Mouse (Mus musculus) v-Abl transformed pro-B cells (cell line): ENCODE results near the gene Amph.
"Not testable (repeated sequence)": the region's sequence is repeated elsewhere in the genome, so short reads cannot be mapped to it uniquely, and the experiment has no call there.

ENCODE experiments used
- in situ Hi-C, 2 experiments: fragments of 400-800 bp; cut with MboI; formaldehyde crosslinking; loops; one replicate each; pipeline ENCODE4 v1.15.1; 2025; ENCODE audit not compliant: unreplicated experiment in 2 of 2

Gene Amph

DNA sequence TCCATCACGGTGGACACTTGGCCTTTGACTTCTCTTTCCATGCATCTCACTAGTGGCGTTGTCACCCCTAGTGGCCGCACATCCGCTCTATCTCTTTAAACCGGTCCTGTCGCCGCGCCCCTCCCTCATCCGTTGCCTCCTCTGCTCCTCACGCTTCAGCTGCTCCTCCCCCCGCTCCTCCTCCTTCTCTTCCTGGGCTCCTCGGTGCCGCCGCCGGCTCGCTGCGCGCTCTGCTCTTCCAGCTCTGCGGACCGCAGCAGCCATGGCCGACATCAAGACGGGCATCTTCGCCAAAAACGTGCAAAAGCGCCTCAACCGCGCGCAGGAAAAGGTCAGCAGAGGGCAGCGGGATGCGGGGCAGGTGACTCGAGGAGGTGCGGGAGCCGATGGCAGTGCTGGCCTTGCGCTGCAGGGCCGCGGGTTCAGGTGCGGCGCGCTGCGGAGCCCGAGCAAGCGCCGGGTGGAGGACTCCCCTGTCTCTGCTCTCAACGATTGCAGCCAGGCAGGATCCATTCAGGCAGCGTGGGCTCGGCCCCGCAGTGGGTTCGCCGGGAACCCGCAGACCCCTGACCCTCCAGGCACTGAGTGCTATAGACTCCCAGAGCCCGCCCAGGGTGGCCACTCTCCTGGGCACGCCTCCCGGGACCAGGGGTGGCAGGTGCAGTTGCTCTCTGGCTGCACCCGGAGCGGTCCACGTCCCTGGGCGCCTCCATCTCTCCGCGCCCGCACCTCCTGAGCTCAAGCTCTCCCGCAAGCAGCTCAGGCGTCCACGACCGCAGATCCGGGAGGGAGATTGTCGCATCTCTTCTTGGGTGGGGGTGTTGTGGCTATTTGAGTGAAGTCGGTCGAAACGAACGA lies at the start of gene Amph:
TSS of gene Amph (plus strand) at position 35 of the 858 bp plus-strand sequence.
- in situ Hi-C loops: no loop called here

DNA sequence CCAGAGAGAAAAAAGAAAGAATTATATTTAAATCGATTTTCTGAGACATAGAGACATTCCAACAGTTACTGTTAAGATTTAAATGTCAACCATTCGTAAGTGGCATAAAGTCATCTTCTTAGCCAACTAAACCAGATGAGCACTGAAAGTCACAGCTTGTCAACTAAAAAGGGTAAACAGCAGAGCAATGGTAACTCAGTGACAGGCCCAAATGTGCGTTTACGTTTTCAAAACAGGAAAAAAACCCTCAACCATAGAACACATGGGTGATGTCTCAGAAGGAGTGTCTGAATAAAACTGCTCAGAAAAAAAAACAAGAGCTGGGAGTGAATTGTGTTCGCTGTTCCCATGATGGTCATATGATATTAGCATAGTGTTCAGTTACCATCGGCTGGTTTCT lies 44.4 kb upstream of the Amph start:
- in situ Hi-C loops: no loop called here

DNA sequence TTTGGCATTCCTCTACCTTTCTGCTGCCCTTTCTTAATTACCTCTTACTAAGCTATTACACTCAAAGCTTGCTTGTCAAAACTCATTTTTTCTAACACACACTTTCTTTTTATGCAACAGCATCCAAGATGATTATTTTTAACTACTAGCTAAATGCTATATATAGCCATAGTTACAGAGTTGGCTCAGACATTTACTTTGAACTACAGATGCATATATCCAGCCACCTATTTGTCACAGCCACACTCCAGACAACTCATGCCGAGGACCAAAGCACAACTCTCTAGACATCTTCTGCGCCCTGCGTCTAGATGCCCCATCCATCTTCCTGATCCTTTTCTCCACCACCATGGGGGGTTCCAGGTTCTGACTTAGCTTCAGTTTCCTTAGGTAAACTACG lies 33.2 kb upstream of the Amph start:
- in situ Hi-C loops: no loop called here

DNA sequence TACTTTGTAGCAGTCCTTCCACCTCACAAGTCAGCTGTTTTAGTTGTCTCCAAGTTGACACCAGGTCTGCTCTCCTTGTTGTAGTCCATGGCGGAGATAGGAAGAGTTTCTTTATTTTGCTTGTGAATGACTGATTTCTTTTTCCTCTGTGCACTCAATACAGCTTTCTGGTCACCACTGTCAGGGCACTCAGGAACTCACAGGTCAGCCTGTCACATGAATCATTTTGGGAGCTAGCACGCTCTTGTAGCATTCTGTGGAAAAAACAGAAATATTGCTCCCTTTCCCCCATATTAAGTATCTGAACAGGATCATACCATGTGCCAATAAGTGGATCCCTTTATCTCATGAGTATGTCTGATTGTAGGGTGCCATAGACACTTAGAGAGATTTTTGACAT lies 14.8 kb upstream of the Amph start:
- in situ Hi-C loops: not testable (repeated sequence)

DNA sequence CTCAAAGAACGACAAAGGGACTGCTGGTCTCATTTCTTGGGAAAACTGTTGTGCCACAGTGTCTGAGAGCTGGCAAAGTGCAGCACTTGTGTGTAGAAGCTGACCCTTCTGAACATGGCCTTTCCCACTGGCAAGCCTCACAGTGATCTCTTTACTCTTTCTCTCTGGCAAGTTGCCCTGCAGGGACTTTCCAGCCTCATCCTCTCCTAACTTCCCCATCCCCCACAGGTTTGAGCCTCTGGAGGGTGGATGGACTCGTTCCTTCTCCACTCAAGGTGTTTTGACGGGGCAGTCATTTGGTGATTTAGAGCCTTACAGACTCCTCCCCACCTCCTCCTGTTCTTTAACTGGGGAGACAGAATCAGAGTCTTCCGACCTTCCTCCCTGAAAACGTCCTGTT lies 319 bp upstream of the Amph start:
- in situ Hi-C loops: no loop called here

DNA sequence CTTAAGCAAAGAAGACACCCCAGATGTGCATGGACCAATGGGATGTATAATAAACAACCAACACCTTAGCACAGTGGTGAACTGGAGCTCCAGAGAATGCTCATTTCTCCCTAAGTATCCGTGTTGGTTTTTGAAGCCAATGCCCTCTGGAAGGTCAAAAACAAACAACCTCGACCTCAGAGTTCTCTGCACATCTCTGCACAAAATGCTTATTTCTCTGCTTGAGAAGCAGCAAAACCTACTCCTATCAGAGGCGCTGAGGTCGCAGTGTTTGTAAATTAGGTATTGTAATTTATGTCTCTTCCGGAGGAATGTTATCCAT lies 985 bp downstream of the Amph start:
- in situ Hi-C loops: no loop called here

DNA sequence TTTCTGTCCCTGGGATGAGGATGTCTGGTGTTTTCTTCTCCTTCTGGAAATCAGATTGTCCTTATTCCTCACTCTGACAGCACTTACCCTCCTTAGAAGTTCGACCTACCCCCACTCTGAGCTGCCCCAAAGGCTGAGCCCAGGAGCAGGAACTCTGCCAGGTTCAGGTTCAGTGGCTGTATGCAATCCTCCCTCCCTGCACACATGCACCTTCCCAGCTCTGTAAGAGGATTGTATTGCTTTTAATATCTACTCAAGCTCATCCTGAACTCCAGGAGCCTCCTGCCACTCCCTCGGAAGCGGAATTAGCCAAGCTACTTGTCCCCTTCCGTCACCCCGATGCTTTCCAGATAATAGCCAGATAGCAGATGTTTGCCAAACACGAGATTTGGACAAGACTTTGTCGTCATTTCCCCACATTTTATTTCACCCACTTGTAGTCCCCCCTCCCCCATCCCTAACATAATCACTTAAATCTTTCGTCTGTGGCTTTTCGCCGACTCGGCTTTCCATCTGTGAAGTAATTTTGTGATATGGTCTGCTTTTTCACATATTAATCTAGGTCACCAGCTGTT lies 1.7 kb downstream of the Amph start:
- in situ Hi-C loops: no loop called here

DNA sequence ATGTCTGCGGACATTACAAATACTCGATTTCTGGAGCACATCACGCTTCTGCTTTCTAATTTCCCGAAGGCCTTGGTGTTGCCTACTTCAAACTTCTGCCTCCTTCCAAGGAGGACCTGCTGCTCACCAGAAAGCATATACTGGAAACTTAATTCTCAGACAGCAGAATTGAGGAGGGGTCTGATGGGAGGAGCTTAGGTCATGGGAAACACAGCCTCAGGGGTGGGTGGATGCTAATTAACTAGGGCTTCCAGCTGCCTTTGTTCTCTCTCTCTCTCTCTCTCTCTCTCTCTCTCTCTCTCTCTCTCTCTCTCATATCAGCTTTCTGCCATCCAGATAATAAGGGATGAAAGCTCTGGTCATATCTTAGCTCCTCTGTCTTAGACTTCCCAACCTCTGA lies 5.6 kb downstream of the Amph start:
- in situ Hi-C loops: no loop called here

DNA sequence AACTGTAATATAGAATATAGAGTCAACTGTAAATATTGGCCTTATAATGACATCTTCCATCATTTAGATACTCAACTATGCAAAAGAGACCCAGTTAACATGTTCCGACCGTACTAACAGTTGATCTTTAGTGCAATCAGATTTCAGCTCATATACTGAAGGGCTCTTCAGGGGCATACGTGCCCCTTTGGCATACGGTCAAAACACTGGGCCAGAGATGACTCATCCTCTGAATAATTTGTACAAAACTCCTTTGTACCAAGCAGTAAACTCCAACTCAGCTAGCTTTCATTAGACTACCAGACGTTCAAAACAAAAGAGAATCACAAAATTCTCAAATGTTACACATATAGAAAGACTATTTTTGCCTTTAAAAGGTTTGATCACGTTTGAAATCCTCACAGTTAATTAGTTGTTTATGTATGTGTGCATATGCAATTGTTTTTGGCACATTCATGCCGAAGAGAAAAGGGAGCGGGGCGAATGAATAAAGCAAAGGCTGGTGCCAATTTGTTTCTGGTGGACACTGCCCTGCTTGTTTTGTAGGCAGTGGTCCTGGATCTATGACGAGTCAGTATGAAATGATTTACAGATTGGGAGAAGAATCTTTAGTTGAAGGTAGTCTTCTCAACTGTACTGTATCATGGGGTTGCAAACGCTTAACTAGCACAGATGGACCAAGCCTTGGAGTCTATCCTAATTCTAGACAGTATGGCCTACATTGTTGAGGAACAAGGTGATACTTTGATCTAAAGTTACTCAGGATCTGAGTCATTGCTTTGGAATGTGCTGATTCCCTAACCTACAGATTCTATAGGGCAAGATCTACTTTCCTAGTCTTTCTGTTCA lies 8.3 kb downstream of the Amph start:
- in situ Hi-C loops: no loop called here

DNA sequence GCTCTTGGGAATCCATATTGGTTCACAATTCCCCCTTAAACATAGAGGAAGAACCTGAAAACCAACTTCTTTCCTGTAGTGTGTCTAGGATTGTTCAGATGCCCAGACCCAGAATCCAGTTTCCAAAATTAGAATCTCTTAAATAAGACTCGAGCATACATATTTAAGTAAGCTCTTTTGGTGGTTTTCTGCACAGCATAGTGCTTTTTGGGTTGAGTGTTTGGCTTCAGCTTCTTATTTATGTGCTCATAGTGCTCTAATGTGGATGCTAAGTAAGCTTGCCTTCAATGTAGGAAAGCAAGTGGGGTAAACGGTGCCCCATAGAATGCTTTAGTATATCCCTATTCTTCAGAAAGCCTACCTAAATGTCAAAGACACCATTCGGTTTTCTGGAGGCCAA lies 9.0 kb downstream of the Amph start:
- in situ Hi-C loops: no loop called here

DNA sequence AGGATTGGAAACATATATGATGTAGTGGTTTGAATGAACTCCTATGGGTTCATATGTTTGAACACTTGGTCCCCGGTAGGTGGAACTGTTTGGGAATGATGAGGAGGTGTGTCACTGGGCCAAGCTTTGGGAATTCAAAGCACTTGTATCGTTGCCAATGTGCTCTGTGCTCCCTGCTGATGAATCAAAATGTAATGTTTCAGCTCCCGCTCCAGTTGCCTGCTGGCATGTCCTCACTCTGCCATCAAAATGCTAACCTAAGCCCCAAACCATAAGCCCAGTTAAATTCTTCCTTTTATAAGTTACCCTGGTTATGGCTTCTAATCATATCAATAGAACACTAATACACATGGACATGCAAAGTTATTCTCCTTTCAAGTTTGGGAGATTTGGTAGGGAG lies 24.6 kb downstream of the Amph start:
- in situ Hi-C loops: no loop called here

DNA sequence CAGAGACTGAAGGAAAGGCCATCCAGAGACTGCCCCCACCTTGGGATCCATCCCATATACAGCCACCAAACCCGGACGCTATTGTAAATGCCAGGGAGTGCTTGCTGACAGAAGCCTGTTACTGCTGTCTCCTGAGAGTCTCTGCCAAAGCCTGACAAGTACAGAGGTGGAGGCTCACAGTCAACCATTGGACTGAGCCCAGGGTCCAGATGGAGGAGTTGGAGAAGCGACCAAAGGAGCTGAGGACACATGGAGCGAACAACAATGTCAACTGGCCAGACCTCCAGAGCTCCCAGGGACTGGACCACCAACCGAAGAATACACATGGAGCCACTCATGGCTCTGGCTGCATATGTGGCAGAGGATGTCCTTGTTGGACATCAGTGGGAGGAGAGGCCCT lies 26.3 kb downstream of the Amph start:
- in situ Hi-C loops: no loop called here

DNA sequence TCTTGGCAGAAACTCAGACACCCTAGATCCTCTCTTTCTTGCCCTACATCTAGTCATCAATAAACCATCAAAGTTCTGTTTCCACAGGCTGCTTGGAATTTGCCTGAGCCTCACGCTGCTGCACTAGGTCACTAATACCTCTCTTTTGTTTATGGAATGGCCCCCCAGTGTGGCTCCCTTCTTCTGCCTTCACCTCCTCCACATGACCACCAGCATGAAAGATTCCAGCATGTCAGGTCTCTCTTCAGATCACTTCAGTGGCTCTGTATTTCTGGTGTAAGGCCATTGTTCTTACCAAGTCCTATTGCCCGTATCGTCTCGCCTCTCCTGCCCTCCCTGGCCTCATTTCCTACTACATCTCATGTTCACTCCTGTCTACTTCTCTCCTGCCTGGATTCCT lies 39.3 kb downstream of the Amph start:
- in situ Hi-C loops: no loop called here

DNA sequence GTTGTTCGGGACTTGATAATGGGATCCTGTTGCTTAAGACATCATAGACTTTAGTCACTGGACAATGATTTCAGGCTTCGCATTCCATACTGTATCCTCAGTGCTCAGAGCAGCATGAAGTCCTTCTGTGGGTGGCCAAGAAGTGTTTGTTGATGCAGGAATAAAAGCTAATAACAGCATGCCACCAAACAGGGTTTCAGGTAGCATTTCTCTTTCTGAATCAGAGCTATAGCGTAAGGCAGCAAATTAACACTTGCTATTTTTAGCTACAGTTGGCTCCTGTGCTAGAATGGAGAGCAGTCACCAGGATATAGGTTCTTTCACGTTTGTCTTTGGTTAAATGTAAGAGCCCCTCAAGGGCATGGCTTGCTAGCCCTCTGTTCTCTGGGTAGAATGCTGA lies 40.3 kb downstream of the Amph start:
- in situ Hi-C loops: no loop called here

DNA sequence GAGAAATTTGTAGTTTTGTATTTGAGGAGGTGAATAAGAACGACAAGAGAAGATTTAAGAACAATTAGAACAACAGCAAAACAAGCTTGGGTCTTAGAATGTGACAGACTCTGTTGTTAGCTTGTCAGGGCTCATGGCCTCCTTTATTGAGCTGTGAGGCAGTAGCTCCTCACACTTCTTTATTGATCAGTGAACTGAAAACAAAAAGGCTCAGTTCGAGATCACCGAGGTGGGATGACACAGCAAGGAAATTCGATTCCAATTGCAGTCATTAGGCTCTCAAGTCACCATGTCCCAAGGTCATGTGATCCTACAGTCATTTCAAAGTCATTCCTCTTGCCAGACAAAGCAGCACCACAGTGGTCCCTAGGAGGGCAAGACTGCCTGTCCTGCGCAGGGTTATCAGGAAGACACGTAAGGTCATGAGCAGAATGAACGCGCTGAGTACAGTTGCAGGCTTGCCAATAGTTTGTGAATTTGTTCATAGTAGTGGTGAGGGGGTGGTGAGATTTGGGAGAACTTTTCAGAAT lies 41.2 kb downstream of the Amph start:
- in situ Hi-C loops: no loop called here

DNA sequence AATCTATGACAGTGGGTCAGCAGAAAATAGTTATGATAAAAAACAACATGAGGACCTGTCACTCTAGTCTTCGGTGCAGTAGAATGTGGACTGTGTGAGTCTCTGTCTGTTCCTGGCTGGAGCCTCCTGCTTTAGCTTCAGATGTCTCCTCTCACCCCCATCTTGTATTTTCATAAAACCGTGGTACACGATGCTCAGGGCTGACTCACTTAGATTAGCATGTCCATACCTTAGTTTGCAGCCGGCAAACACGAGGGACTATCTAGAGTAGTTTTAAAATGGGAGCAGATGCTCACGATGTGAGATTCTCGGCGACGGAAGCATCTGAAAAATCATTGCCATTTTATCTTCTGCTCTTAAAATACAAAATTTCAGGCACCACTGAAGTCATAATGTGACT lies 54.5 kb downstream of the Amph start:
- in situ Hi-C loops: no loop called here

DNA sequence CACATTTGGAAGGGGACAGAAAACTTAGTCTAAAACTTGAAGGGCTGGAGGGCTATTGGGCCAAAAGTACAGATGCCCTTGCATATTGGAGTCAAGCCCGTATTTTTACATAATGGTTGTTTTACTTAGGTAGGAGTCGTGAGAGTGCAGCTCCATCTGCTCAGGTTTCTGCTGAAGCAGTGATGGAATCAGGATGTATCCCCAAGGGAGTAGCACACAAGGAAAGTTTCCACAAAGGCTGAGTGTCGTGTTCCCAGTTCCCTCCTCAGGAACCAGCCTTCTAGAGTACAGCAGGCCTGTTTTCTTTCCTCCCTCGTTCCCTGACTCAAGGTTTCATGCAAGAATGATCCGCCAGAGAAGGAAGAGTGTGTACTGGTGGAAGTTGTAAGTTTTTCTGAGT lies 56.4 kb downstream of the Amph start:
- in situ Hi-C loops: no loop called here

DNA sequence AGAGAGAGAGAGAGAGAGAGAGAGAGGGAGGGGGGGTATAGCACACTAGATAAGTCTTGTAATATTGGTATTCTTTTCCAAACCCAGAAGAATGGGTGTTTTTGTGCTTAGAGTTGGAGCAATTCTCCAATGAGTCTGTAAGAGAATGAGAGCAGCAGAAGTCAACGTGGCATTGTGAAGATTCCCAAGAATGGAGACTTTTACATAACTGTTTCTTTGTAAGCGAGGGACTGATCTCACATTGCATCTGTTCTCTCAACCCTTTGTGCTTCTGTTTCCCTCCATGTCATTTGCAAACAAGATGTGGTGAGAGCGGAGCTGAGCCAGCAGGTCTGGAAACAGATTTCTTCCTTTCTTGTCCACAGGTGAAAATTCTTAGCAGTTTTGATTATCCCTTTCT lies 60.4 kb downstream of the Amph start:
- in situ Hi-C loops: no loop called here

DNA sequence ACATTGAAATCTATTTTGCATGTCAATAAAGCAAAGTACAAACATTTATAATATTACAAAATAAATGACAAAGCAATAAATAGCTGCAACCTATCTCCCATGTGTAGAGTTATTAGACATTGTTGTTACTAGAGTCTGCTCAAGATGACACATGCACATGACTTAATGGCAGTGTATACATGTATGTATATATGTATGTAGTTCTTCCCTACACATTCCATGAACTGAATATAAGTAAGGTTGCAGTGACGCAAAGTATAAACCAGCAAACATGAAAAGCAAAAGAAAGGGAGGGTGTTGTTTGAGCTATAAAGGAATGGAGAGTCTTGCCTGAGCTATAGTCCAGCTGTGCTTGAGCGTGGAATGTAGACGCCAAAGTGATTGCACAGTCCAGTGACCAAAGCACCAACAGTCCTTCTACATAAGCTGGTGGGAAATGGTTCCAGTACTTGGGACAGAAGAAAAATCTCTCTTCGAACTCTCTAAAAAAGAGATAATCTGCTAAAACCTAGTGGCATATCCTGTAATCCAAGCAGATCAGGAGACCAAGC lies 66.9 kb downstream of the Amph start:
- in situ Hi-C loops: no loop called here

DNA sequence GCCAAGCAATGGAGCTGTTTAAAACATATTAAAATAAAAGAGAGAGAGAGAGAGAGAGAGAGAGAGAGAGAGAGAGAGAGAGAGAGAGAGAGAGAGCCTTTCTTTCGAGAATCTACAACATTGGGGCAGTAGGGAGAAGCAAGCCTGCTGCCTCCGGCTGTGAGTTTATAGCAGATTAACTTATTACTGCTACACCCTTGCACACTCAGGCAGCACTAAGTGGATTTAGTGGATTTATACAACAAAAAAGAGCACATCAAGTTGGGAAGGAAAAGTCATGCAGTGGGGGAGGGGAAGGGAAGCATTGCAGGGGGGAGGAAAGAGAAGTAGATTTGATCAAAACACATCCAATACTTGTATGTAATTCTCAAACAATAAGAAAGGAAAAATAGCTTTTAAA lies 73.5 kb downstream of the Amph start:
- in situ Hi-C loops: no loop called here

DNA sequence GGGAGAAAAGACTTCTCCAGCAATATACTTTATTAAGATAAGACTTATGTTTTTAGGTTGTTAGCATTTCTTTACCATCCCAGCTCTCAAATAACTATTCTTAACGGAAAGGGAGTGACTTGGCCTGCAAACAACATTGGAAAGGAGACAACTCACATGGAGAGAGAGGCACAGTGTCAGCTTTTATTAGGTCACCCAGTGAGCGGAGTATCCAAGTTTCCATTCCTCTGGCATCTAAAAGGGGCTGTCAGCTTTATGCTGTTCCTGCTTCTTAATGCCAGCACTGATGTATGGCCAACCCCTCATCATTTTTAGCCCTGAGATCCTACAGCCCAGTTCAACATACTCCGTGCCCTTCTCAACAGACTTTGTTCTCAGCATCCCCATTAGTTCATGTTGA lies 74.3 kb downstream of the Amph start:
- in situ Hi-C loops: no loop called here
